Mouse (Mus musculus): ENCODE data around the gene Orm3. TPM values are rescaled to one million over a fixed set of nuclear protein-coding genes. Genes with fewer than 3 reads are reported as not detected.

Orm3 gene
- polyA plus RNA-seq (2015; fragmentation: Nextera tagmentation; extraction: Ambion mirVana), result not detected in 2 replicates

- Histone ChIP-seq H3K36me3 (ENCODE audit: insufficient read depth, low read length) (no peaks in the 10 kb centered on the region), H3K4me3 (replicated peaks; ENCODE audit: low read depth, low read length) (no peak within 1 kb of the TSS), H3K4me1 (replicated peaks; ENCODE audit: insufficient read depth, low read length) (no peaks in the 10 kb centered on the region), H3K27ac (no peak within 1 kb of the TSS), H3K27me3 (ENCODE audit: insufficient read depth, low read length) (no peaks in the 10 kb centered on the region), H3K9me3 (replicated peaks; ENCODE audit: low read length) (no peaks in the 10 kb centered on the region), H3K9ac (ENCODE audit: low read depth, low read length) (no peak within 1 kb of the TSS), H3K4me2 (ENCODE audit: low read length) (no peak within 1 kb of the TSS)
- no peak for TF ChIP-seq CTCF (IDR thresholded peaks at IDR 0.05; ENCODE audit: low read depth)
- ATAC-seq (replicated peaks; ENCODE audit: low FRiP score, low read depth) (no peak), DNase-seq (ENCODE audit: low spot score) (no peak)
- WGBS, result 74% methylated on average over 4 of the region's 4 CpGs
Measured at GRCm38 (mm10) chr4:63355877-63356665, at the start of gene Orm3. Gene Orm3 (plus strand): TSS chr4:63356162.

GRCm38 (mm10) chr4:63307175-63308062 is 48.5 kb upstream of the Orm3 start:
- peak; percentile 95 for DNase-seq (ENCODE audit: low spot score)
- Histone ChIP-seq H3K4me1 (replicated peaks; ENCODE audit: insufficient read depth, low read length) (no peaks in the 10 kb centered on the region), H3K27ac (no peak overlapping the region), H3K36me3 (ENCODE audit: insufficient read depth, low read length) (0 out of 2 replicates have a peak, but pooled peaks cover 3% of the 10 kb centered on the region), H3K9me3 (replicated peaks; ENCODE audit: low read length) (no peaks in the 10 kb centered on the region), H3K4me3 (replicated peaks; ENCODE audit: low read depth, low read length) (no peak overlapping the region), H3K27me3 (ENCODE audit: insufficient read depth, low read length) (no peaks in the 10 kb centered on the region), H3K4me2 (ENCODE audit: low read length) (no peak overlapping the region), H3K9ac (ENCODE audit: low read depth, low read length) (no peak overlapping the region)
- ATAC-seq (replicated peaks; ENCODE audit: low FRiP score, low read depth), result peak; percentile 79
- TF ChIP-seq CTCF (IDR thresholded peaks at IDR 0.05; ENCODE audit: low read depth), result peak; percentile 88
- WGBS, result 35% methylated on average over 21 of the region's 21 CpGs

DNA sequence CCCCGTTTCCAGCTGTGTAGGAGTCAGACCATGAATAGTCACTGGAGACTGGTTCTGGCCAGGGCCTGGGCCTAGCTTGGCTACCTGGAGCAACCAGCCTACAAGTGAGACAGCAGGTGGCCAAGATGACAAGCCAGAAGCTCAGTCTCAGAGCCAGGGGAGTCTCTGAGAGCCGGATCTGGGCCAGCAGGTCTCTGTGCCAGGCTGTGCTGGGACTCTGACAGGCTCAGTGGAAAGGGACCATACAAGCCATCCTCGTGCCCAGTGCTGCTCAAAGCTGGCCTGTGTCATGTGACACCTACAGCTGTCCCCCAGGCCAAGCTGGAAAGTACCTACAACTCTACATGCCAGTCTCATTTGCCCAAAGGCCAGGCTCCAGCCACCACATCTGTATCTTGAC is 47.6 kb upstream of the Orm3 start:
- DNase-seq (ENCODE audit: low spot score) (no peak), ATAC-seq (replicated peaks; ENCODE audit: low FRiP score, low read depth) (no peak)
- 84% methylated on average over 3 of the region's 3 CpGs for WGBS
- no peak for TF ChIP-seq CTCF (IDR thresholded peaks at IDR 0.05; ENCODE audit: low read depth)
- H3K27ac ChIP-seq, result no peak overlapping the region
- H3K9ac ChIP-seq (ENCODE audit: low read depth, low read length), result no peak overlapping the region
- H3K4me3 ChIP-seq (replicated peaks; ENCODE audit: low read depth, low read length), result no peak overlapping the region
- no peaks in the 10 kb centered on the region for H3K4me1 ChIP-seq (replicated peaks; ENCODE audit: insufficient read depth, low read length)
- H3K27me3 ChIP-seq (ENCODE audit: insufficient read depth, low read length), result no peaks in the 10 kb centered on the region
- no peak overlapping the region for H3K4me2 ChIP-seq (ENCODE audit: low read length)
- H3K36me3 ChIP-seq (ENCODE audit: insufficient read depth, low read length), result 0 out of 2 replicates have a peak, but pooled peaks cover 3% of the 10 kb centered on the region
- no peaks in the 10 kb centered on the region for H3K9me3 ChIP-seq (replicated peaks; ENCODE audit: low read length)

DNA sequence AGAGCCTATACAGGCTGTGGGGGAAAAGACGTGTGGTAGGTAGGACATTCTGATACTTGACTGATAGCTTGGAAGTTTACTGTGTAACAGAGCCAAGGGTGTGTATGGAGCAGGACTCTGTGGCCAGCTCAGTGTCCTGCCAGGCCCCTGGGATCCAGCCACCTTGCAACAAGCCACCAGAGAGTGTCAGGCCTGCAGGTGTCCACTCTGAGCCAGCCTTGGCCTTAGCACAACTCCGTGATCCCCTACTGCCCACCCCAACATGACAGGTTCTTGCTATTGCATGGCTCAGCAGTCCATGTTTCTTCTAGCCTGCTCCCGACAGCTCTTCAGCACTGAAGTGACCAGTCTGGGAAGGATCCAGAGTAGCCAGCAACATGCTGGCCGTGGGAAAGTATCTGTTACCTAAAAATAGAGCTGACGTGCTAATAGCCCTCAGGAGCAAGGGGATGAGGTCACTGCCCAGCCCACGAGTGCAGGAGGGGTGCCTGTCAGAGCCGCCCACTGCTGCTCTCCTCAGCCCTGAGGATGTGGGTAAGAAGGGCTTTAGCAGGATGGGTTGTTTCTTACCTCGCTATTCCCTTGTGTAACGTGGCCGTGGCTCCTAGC is 45.6 kb upstream of the Orm3 start:
- Histone ChIP-seq H3K27ac (no peak overlapping the region), H3K9me3 (replicated peaks; ENCODE audit: low read length) (no peaks in the 10 kb centered on the region), H3K4me2 (ENCODE audit: low read length) (no peak overlapping the region), H3K9ac (ENCODE audit: low read depth, low read length) (no peak overlapping the region), H3K4me1 (replicated peaks; ENCODE audit: insufficient read depth, low read length) (no peaks in the 10 kb centered on the region), H3K4me3 (replicated peaks; ENCODE audit: low read depth, low read length) (no peak overlapping the region), H3K36me3 (ENCODE audit: insufficient read depth, low read length) (0 out of 2 replicates have a peak, but pooled peaks cover 1% of the 10 kb centered on the region), H3K27me3 (ENCODE audit: insufficient read depth, low read length) (no peaks in the 10 kb centered on the region)
- 49% methylated on average over 10 of the region's 10 CpGs for WGBS
- TF ChIP-seq CTCF (IDR thresholded peaks at IDR 0.05; ENCODE audit: low read depth), result no peak
- ATAC-seq (replicated peaks; ENCODE audit: low FRiP score, low read depth), result no peak
- no peak for DNase-seq (ENCODE audit: low spot score)

- ATAC-seq (replicated peaks; ENCODE audit: low FRiP score, low read depth), result no peak
- H3K36me3 ChIP-seq (ENCODE audit: insufficient read depth, low read length), result no peaks in the 10 kb centered on the region
- H3K27me3 ChIP-seq (ENCODE audit: insufficient read depth, low read length), result no peaks in the 10 kb centered on the region
- DNase-seq (ENCODE audit: low spot score), result no peak
- H3K27ac ChIP-seq, result no peak overlapping the region
- no peaks in the 10 kb centered on the region for H3K4me1 ChIP-seq (replicated peaks; ENCODE audit: insufficient read depth, low read length)
- no peaks in the 10 kb centered on the region for H3K9me3 ChIP-seq (replicated peaks; ENCODE audit: low read length)
- WGBS, result 87% methylated on average over 7 of the region's 7 CpGs
- no peak overlapping the region for H3K9ac ChIP-seq (ENCODE audit: low read depth, low read length)
- H3K4me2 ChIP-seq (ENCODE audit: low read length), result no peak overlapping the region
- no peak for TF ChIP-seq CTCF (IDR thresholded peaks at IDR 0.05; ENCODE audit: low read depth)
- no peak overlapping the region for H3K4me3 ChIP-seq (replicated peaks; ENCODE audit: low read depth, low read length)
Measured at GRCm38 (mm10) chr4:63311426-63311825, 44.5 kb upstream of the Orm3 start.

GRCm38 (mm10) chr4:63314063-63314462 is 41.9 kb upstream of the Orm3 start:
- no peak for ATAC-seq (replicated peaks; ENCODE audit: low FRiP score, low read depth)
- no peak for TF ChIP-seq CTCF (IDR thresholded peaks at IDR 0.05; ENCODE audit: low read depth)
- Histone ChIP-seq H3K9me3 (replicated peaks; ENCODE audit: low read length) (no peaks in the 10 kb centered on the region), H3K36me3 (ENCODE audit: insufficient read depth, low read length) (0 out of 2 replicates have a peak, but pooled peaks cover 5% of the 10 kb centered on the region), H3K27me3 (ENCODE audit: insufficient read depth, low read length) (no peaks in the 10 kb centered on the region), H3K4me1 (replicated peaks; ENCODE audit: insufficient read depth, low read length) (no peaks in the 10 kb centered on the region), H3K4me3 (replicated peaks; ENCODE audit: low read depth, low read length) (no peak overlapping the region), H3K9ac (ENCODE audit: low read depth, low read length) (no peak overlapping the region), H3K4me2 (ENCODE audit: low read length) (no peak overlapping the region), H3K27ac (no peak overlapping the region)
- no peak for DNase-seq (ENCODE audit: low spot score)
- 79% methylated on average over 5 of the region's 5 CpGs for WGBS

Measured in kidney, postnatal 0 days (tissue).